Mouse (Mus musculus) kidney, embryonic 16.5 days (tissue): Measurements from ENCODE around the gene Rtn4rl1. TPM values are rescaled to one million over a fixed set of nuclear protein-coding genes. Genes with fewer than 3 reads are reported as not detected.

Experiments used
- ATAC-seq: fragments of 200-750 bp; cut with Nextera tagmentation; 2 replicates; pipeline ENCODE4 v1.8.0; 2017; ENCODE audit warnings: moderate TSS enrichment; ENCODE audit not compliant: low FRiP score, low TSS enrichment
- H3K27ac ChIP-seq: fragments of 300-500 bp; sonication (generic); 2 replicates; pipeline ENCODE4 v1.5.1; 2014; ENCODE audit warnings: low read length
- H3K27me3 ChIP-seq: fragments of 300-500 bp; sonication (generic); 2 replicates; pipeline ENCODE4 v1.6.1; 2014; ENCODE audit warnings: low read length, control low read depth, mixed read lengths; ENCODE audit not compliant: insufficient read depth
- H3K36me3 ChIP-seq: fragments of 300-500 bp; sonication (generic); 2 replicates; pipeline ENCODE4 v1.6.1; 2014; ENCODE audit warnings: low read length, control low read depth, mixed read lengths; ENCODE audit not compliant: insufficient read depth
- H3K4me1 ChIP-seq: fragments of 300-500 bp; sonication (generic); 2 replicates; pipeline ENCODE4 v1.6.1; 2014; ENCODE audit warnings: low read length, control low read depth, mixed read lengths; ENCODE audit not compliant: insufficient read depth
- H3K4me2 ChIP-seq: fragments of 300-500 bp; sonication (generic); replicated peaks from 2 replicates; pipeline ENCODE4 v1.6.1; 2014; ENCODE audit warnings: low read depth, low read length
- H3K4me3 ChIP-seq: fragments of 300-500 bp; sonication (generic); 2 replicates; pipeline ENCODE4 v1.5.1; 2014; ENCODE audit warnings: mild to moderate bottlenecking, low read length
- H3K9ac ChIP-seq: fragments of 300-500 bp; sonication (generic); replicated peaks from 2 replicates; pipeline ENCODE4 v1.6.1; 2014; ENCODE audit warnings: low read length
- H3K9me3 ChIP-seq: fragments of 300-500 bp; sonication (generic); 2 replicates; pipeline ENCODE4 v1.6.1; 2016; ENCODE audit warnings: low read length, control low read depth
- WGBS: fragments of 180-500 bp; shearing (Covaris S2); extraction: QIAGEN DNeasy Blood & Tissue Kit; methylation state at CpG from one replicate; pipeline ENCODE4 v1.1.7; 2014; 5-methylcytosine and 5-hydroxymethylcytosine counted together
- polyA plus RNA-seq: library from polyadenylated mRNA; unstranded; fragments of >200 nt; fragmentation: Nextera tagmentation; extraction: Ambion mirVana; gene quantifications from 2 replicates; pipeline ENCODE4 v1.2.1, GENCODE M21; 2015

Gene Rtn4rl1
- polyA plus RNA-seq, 1 experiment from 2014 or later: 5.0 TPM

DNA sequence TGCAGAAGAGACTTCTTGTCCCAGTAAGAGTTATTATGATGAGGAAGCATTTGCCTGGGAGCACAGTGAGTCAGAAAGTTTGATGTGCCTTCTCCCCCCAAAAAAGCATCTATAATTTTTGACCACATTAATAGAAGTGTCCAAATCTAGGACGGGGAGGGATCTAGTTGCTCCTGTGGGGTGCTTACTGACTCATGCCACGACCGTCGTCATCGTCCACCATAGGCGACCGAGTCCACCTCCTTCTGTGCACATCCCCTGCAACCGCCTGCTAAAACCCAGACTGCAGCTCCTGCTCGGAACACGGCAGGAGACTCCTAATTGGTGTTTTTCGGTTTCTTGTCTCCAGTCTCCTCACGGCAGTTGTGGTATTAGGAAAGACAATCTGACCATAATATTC lies 30.5 kb downstream of the Rtn4rl1 start:
- peaks cover 14% of the 10 kb centered on the region for H3K4me1 ChIP-seq
- H3K36me3 ChIP-seq: no peaks in the 10 kb centered on the region
- no peak for ATAC-seq
- no peak overlapping the region for H3K9ac ChIP-seq
- no peak overlapping the region for H3K4me2 ChIP-seq
- H3K27ac ChIP-seq: no peak overlapping the region
- H3K27me3 ChIP-seq: no peaks in the 10 kb centered on the region
- H3K4me3 ChIP-seq: no peak overlapping the region
- 85% methylated on average over 12 of the region's 12 CpGs for WGBS
- H3K9me3 ChIP-seq: no peaks in the 10 kb centered on the region

DNA sequence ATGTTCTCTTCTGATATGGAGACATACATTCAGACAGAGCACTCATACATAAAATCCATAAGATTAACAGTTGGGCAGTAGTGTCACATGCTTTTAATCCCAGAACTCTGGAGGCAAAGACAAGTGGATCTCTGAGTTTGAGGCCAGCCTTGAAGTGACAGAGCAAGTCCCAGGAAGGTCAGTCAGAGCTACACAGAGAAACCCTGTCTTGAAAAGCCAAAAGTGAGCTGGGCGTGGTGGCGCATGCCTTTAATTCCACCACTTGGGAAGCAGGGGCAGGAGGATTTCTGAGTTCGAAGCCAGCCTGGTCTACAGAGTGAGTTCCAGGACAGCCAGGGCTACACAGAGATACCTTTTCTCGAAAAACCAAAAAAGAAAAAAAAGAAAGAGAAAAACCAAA lies 31.3 kb downstream of the Rtn4rl1 start:
- 87% methylated on average over 4 of the region's 4 CpGs for WGBS
- ATAC-seq: no peak
- H3K4me2 ChIP-seq: no peak overlapping the region

DNA sequence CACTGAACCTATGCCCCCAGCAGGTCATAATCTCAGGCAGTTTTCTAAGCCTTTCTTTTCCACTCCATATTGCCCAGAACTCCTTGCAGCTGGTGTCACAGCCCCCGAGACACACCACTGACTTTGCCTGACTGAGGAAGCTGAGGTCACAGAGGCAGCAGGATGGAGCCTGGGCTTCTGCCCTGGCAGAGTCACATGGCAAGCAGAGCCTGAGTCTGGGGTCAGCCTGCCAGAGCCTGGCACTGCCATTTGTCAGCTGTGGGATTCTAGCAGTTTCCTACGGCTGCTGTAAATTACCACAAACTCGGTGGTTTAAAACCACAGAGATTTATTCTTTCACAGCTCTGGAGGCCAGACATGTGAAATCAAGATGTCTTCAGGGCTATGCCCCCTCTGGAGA lies 34.0 kb downstream of the Rtn4rl1 start:
- 34% methylated on average over 3 of the region's 3 CpGs for WGBS
- H3K36me3 ChIP-seq: no peaks in the 10 kb centered on the region
- no peak overlapping the region for H3K27ac ChIP-seq
- no peaks in the 10 kb centered on the region for H3K27me3 ChIP-seq
- H3K4me1 ChIP-seq: no peaks in the 10 kb centered on the region
- no peaks in the 10 kb centered on the region for H3K9me3 ChIP-seq
- no peak overlapping the region for H3K9ac ChIP-seq
- no peak overlapping the region for H3K4me2 ChIP-seq
- ATAC-seq: no peak
- no peak overlapping the region for H3K4me3 ChIP-seq

More for the DNA sequence above, 31.3 kb downstream of the Rtn4rl1 start:
- Histone ChIP-seq H3K27ac (no peak overlapping the region), H3K9ac (no peak overlapping the region), H3K4me1 (peaks cover 12% of the 10 kb centered on the region), H3K9me3 (no peaks in the 10 kb centered on the region), H3K27me3 (no peaks in the 10 kb centered on the region), H3K36me3 (no peaks in the 10 kb centered on the region), H3K4me3 (no peak overlapping the region)

DNA sequence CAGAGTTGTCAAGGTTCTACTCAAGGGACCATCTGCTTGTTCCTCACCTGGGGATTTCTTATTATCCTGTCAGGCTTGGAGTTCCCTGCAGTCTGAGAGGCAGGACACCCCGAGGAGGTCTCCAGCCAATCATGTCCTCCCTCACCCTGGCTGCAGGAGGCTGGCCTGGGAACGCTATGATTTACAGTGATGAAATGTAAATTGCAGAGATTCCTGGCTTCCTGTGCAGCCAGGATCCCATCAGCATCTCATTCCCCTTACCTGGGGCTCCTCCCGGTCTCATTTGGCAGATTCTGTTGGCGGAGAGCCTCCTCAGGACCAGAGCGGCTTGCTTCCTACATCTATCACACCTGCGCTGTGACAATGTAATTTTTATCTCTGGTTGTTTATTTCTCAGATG lies 35.7 kb downstream of the Rtn4rl1 start:
- H3K4me3 ChIP-seq: no peak overlapping the region
- H3K4me1 ChIP-seq: peaks cover under 1% of the 10 kb centered on the region; the same call in 1 of the 2 replicates
- no peaks in the 10 kb centered on the region for H3K36me3 ChIP-seq
- no peaks in the 10 kb centered on the region for H3K27me3 ChIP-seq
- WGBS: 69% methylated on average over 6 of the region's 6 CpGs
- H3K27ac ChIP-seq: no peak overlapping the region
- H3K4me2 ChIP-seq: no peak overlapping the region
- ATAC-seq: no peak
- H3K9me3 ChIP-seq: no peaks in the 10 kb centered on the region
- H3K9ac ChIP-seq: no peak overlapping the region

DNA sequence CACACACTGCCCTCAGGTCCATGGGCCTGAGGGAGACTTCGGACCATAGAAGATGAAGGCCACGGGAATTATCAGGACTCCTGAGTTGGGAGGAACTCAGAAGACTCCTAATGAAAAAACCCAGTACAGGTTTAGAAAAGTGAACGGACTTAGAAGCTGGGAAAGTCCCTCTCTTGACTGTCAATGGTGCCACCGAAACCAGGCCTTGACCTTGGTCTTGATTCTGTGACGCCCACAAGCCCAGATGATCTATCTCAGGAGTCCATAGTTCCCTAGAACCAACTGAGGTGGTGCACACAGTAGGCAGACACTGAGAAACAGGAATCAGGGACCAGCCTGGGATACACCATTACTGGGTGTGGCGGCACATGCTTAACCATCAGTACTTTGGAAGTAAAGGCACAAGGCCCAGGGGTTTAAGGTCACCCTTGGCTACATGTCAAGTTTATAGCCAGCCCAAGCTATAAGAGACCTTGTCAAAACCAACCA lies 36.7 kb downstream of the Rtn4rl1 start:
- H3K27me3 ChIP-seq: no peaks in the 10 kb centered on the region
- H3K9ac ChIP-seq: no peak overlapping the region
- no peaks in the 10 kb centered on the region for H3K9me3 ChIP-seq
- H3K36me3 ChIP-seq: no peaks in the 10 kb centered on the region
- peaks cover 8% of the 10 kb centered on the region for H3K4me1 ChIP-seq
- no peak overlapping the region for H3K4me3 ChIP-seq
- 95% methylated on average over 6 of the region's 6 CpGs for WGBS
- H3K4me2 ChIP-seq: no peak overlapping the region
- H3K27ac ChIP-seq: no peak overlapping the region
- ATAC-seq: no peak

DNA sequence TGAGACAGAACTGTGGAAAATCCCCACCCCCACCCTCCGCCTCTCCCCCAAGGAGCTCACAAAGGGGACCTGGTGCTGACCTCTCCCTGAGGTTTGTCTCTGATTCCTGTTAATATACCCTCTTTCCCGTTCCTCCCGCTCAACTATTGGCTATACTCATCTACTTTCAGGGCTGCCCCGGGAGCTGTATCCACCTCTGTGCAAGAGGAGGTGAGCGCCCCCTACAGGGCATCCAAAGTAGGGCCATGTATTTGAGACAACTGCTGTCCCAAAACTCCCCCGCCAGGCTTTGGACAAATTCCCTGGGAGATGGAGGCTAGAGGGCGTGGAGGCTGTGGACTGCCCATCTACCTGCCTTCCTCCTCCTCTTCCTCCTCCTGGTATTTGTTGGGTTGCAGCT lies 38.2 kb downstream of the Rtn4rl1 start:
- Histone ChIP-seq H3K9ac (no peak overlapping the region), H3K9me3 (no peaks in the 10 kb centered on the region), H3K4me1 (peaks cover 8% of the 10 kb centered on the region), H3K4me2 (no peak overlapping the region), H3K27me3 (no peaks in the 10 kb centered on the region), H3K4me3 (no peak overlapping the region), H3K27ac (no peak overlapping the region), H3K36me3 (no peaks in the 10 kb centered on the region)
- WGBS: 7% methylated on average over 7 of the region's 7 CpGs
- peak; percentile 12; the same call in 1 of the 2 replicates for ATAC-seq

DNA sequence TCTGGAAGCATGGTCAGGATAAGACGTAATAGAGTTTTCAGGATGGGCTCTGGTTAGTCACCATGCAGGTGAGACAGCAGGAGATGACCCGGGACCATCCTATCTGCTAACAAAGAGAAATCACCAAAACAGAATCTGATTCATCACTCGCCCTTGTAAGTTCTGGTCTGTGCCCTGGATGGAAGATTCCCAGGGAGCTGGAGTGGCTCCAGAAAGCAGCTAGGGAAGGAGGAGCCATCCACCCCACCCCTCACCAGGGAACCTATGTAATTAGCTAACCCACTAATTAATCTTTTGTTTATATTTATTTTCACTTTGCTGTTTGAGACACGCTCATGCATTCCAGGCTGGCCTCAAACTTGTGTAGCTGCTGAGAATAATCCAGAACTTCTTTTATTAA lies 38.9 kb downstream of the Rtn4rl1 start:
- H3K36me3 ChIP-seq: no peaks in the 10 kb centered on the region
- H3K9ac ChIP-seq: no peak overlapping the region
- H3K27me3 ChIP-seq: no peaks in the 10 kb centered on the region
- H3K4me3 ChIP-seq: no peak overlapping the region
- no peak overlapping the region for H3K27ac ChIP-seq
- 79% methylated on average over 4 of the region's 4 CpGs for WGBS
- H3K4me2 ChIP-seq: no peak overlapping the region
- no peak for ATAC-seq
- no peaks in the 10 kb centered on the region for H3K9me3 ChIP-seq
- peaks cover 8% of the 10 kb centered on the region for H3K4me1 ChIP-seq

DNA sequence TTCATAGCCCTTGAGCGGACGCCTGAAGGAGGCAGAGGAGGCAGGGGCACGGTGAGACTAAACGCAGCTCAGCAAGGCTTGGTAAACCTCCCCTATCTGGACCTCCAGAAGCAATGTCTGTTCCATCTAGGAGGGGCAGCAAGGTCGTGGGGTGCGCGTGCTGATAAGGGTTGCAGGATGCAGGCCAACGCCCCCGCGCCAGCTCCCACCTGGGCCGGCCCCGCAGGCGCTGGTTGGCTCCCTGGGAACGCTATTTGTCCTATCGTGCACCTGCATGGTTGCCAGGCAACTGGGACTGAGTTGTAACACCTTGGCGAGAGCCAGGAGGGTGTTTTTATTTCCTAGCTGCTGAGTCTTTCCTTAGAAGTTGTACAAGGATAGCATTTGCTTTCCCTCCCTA lies 41.2 kb downstream of the Rtn4rl1 start:
- Histone ChIP-seq H3K27ac (no peak overlapping the region), H3K9me3 (no peaks in the 10 kb centered on the region), H3K9ac (no peak overlapping the region), H3K36me3 (no peaks in the 10 kb centered on the region), H3K4me2 (peak overlapping the region; percentile 32), H3K4me1 (peaks cover 8% of the 10 kb centered on the region), H3K27me3 (no peaks in the 10 kb centered on the region), H3K4me3 (0 out of 2 replicates have a peak overlapping the region, but pooled peaks have one; percentile 8)
- WGBS: 6% methylated on average over 16 of the region's 16 CpGs
- no peak for ATAC-seq

DNA sequence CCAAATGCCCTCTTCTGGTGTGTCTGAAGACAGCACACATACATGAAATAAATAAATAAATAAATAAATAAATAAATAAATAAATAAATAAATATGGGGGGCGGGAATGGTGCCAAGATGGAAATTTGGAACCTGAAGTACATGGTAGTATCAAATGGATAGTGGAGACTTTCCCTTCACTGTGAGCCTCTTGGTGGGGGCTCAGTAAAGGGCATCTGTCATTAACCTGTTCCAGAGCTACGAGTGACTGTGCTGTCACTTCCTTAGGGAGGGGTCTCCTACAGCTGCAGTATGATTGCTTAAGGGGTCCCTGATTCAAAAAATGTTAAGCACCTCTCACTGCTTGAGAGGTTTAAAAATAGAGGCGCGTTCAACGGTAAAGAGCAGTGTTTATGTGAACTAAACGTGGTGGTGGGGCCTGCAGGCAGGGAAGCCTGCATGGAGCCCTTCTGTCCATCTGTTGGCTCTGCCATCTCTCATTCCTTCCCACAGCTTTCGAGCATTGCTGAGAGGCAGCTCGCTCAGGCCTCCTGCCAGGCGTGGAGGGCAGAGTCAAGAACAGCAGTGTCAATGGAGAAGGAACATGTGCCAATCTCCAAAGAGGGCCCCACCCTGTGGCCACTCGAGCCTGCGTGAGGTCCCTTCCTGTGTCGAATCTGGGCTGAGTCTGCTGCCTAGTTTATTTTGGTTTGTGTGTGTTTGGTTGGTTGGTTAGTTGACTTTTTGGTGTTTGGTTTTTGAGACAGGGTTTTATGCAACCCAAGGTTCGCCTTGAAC lies 46.8 kb downstream of the Rtn4rl1 start:
- H3K9me3 ChIP-seq: no peaks in the 10 kb centered on the region
- no peak overlapping the region for H3K9ac ChIP-seq
- H3K27ac ChIP-seq: no peak overlapping the region
- no peaks in the 10 kb centered on the region for H3K27me3 ChIP-seq
- no peak for ATAC-seq
- no peak overlapping the region for H3K4me3 ChIP-seq
- H3K4me1 ChIP-seq: peaks cover under 1% of the 10 kb centered on the region; the same call in 1 of the 2 replicates
- WGBS: 78% methylated on average over 13 of the region's 13 CpGs
- no peaks in the 10 kb centered on the region for H3K36me3 ChIP-seq
- H3K4me2 ChIP-seq: no peak overlapping the region

DNA sequence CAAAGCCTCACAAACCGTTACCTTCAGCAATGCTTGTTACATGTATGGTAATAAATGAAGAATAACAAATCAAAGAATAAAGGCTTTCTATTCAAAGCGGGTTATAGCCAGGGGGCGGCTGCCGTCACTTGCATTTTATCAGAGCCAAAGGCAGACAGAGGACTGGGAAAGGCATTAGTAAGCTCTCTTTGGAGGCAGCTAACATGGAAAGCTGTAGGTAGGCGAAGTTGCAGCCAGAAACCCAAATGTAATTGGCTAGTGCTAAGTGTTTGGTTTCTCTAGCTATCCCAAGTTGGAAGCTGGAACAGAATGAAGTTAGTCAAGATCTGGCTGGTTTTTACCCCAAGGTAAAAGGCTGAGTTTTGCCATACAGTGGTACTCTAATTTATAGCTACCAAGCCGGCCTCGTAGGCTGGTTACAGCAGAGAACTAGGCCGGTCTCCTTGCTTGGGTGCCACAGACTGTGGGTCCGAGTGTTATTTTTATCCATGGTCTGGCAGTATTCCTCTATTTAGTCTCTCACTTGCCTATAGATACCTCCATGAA lies 49.2 kb downstream of the Rtn4rl1 start:
- Histone ChIP-seq H3K36me3 (no peaks in the 10 kb centered on the region), H3K4me3 (no peak overlapping the region), H3K9ac (no peak overlapping the region), H3K27me3 (no peaks in the 10 kb centered on the region), H3K27ac (no peak overlapping the region), H3K4me1 (peaks cover 5% of the 10 kb centered on the region; the same call in 1 of the 2 replicates), H3K9me3 (no peaks in the 10 kb centered on the region), H3K4me2 (no peak overlapping the region)
- 82% methylated on average over 9 of the region's 9 CpGs for WGBS
- ATAC-seq: no peak
